Mouse (Mus musculus) myocyte (in vitro differentiated cells): ENCODE data around the gene Prkn.

Experiments
- CEBPB ChIP-seq: IDR thresholded peaks from 2 replicates; pipeline ENCODE4 v1.6.1; 2011; ENCODE audit warnings: mild to moderate bottlenecking, moderate library complexity; ENCODE audit not compliant: poor library complexity, insufficient read depth, severe bottlenecking
- E2F4 ChIP-seq: IDR thresholded peaks from one replicate; pipeline ENCODE4 v1.6.1; 2011; ENCODE audit warnings: mild to moderate bottlenecking, control low read depth, moderate library complexity; ENCODE audit not compliant: insufficient read depth
- MAX ChIP-seq: IDR thresholded peaks from one replicate; pipeline ENCODE4 v1.6.1; 2011; ENCODE audit warnings: low read depth, mild to moderate bottlenecking, control low read depth
- MYOD1 ChIP-seq, 3 experiments: IDR thresholded peaks; one replicate each; pipeline ENCODE4 v1.6.1; 2011; ENCODE audit warnings: control low read depth in 2 of 3, low read depth in 2 of 3, mild to moderate bottlenecking in 2 of 3, moderate library complexity in 1 of 3; ENCODE audit not compliant: insufficient read length in 2 of 3, control insufficient read depth in 1 of 3
- MYOG ChIP-seq, 3 experiments: IDR thresholded peaks; one replicate each; pipeline ENCODE4 v1.6.1; 2011; ENCODE audit warnings: control low read depth in 2 of 3, low read depth in 2 of 3, mild to moderate bottlenecking in 2 of 3; ENCODE audit not compliant: insufficient read length in 2 of 3, control insufficient read depth in 1 of 3, insufficient read depth in 1 of 3
- POLR2A ChIP-seq: IDR thresholded peaks from one replicate; pipeline ENCODE4 v1.6.1; 2011; ENCODE audit warnings: low read depth, mild to moderate bottlenecking, control low read depth, moderate library complexity; ENCODE audit not compliant: insufficient read length
- POLR2AphosphoS2 ChIP-seq: IDR thresholded peaks from one replicate; pipeline ENCODE4 v1.6.1; 2011; ENCODE audit warnings: low read depth, control low read depth; ENCODE audit not compliant: insufficient read length
- REST ChIP-seq: IDR thresholded peaks from one replicate; pipeline ENCODE4 v1.6.1; 2011; ENCODE audit warnings: mild to moderate bottlenecking, control low read depth, moderate library complexity; ENCODE audit not compliant: insufficient read depth, insufficient read length
- SRF ChIP-seq: IDR thresholded peaks from one replicate; pipeline ENCODE4 v1.6.1; 2011; ENCODE audit warnings: low read depth; ENCODE audit not compliant: control insufficient read depth, insufficient read length
- TCF12 ChIP-seq: IDR thresholded peaks from one replicate; pipeline ENCODE4 v1.6.1; 2011; ENCODE audit warnings: mild to moderate bottlenecking, control low read depth; ENCODE audit not compliant: poor library complexity, insufficient read depth, severe bottlenecking
- TCF3 ChIP-seq: IDR thresholded peaks from one replicate; pipeline ENCODE4 v1.6.1; 2011; ENCODE audit warnings: low read depth, control low read depth; ENCODE audit not compliant: insufficient read length
- USF1 ChIP-seq: IDR thresholded peaks from one replicate; pipeline ENCODE4 v1.6.1; 2011; ENCODE audit warnings: low read depth, mild to moderate bottlenecking, control low read depth, moderate library complexity

DNA sequence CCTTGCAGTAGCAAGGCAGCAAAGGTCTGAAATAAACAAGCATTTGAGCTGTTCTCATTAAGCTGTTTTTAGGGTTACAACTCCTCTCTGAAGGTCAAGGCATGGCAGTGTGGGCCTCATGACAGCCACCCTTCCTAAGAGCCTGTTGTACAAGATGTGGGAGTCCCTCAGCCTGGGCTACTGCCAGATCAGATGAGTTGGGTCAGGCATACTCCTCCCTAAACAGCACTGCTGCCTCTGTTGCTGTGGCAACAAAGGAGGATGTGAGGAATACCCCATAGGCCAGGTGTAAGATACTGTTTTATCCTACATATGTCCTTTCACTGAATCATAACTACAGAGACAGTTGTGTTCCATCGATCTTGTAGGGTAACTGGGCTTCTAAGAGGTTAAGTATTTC, 882.3 kb downstream of the Prkn start:
- no peak for TF ChIP-seq POLR2A
- TF ChIP-seq POLR2AphosphoS2 = no peak
- no peak for TF ChIP-seq SRF
- no peak for TF ChIP-seq USF1
- TF ChIP-seq MYOG (IDR thresholded peaks at IDR 0.05; ENCODE audit: control insufficient read depth in 1 of 3, insufficient read depth in 1 of 3, insufficient read length in 2 of 3, low read depth in 2 of 3) = no peak
- TF ChIP-seq TCF12 = no peak
- TF ChIP-seq MAX = no peak
- TF ChIP-seq MYOD1 (IDR thresholded peaks at IDR 0.05; ENCODE audit: control insufficient read depth in 1 of 3, insufficient read length in 2 of 3, low read depth in 2 of 3) = no peak
- no peak for TF ChIP-seq REST
- TF ChIP-seq E2F4 = no peak
- no peak for TF ChIP-seq CEBPB
- TF ChIP-seq TCF3 = no peak
